Mouse (Mus musculus): ENCODE measurements around the gene Arl3. TPM values are rescaled to one million over a fixed set of nuclear protein-coding genes. Genes with fewer than 3 reads are reported as not detected.

The Arl3 gene
- total RNA-seq, 2 experiments from 2014 or later: 32.8 to 33.6 TPM

DNA sequence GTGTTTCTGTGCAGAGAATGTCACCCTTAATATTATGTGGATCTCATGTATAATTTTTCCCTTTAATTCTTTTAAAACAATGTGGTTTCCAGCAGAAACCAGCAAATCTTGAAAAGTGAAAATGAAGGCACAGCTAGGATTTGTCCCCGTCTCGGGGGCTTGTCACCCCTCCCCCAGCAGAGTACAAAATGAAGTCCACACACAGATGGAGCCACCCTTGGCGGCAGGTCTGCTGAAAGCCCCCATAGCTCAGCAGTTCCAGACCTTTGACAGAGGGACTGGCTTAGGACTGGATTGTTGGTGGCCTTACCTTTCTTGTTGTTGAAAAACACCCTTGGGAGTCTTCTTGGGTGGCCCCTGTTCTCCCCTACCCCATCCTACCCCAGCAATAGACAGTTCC lies 91.6 kb downstream of the Arl3 start:
- no peak for DNase-seq
- intact Hi-C loops (cut with DNase I): no loop called here

Other genes with a start within 250 kb of the Arl3 start
- gene Psd, start 246.0 kb downstream of the Arl3 start, total RNA-seq (2021): 1 to 10 TPM; 2.2 to 2.9 TPM
- 1 to 10 TPM; 6.5 to 6.8 TPM for gene Fbxl15, start 245.0 kb downstream of the Arl3 start, total RNA-seq (2021)
- 100 to 1,000 TPM in 1 of 2 experiments, 10 to 100 TPM in 1; 99.6 to 107 TPM for gene Cuedc2, start 234.5 kb downstream of the Arl3 start, total RNA-seq (2021)
- 1 to 10 TPM; 3.4 to 4.6 TPM for gene Mfsd13a, start 232.1 kb downstream of the Arl3 start, total RNA-seq (2021)
- gene 2310034G01Rik, start 222.9 kb downstream of the Arl3 start, total RNA-seq (2021): under 1 TPM; 0.19 to 0.20 TPM
- gene Actr1a, start 177.4 kb downstream of the Arl3 start, total RNA-seq (2021): 100 to 1,000 TPM; 122 to 124 TPM
- 10 to 100 TPM; 18.0 to 18.7 TPM for gene Sufu, start 176.3 kb downstream of the Arl3 start, total RNA-seq (2021)
- 10 to 100 TPM; 49.9 to 50.6 TPM for gene Trim8, start 71.5 kb downstream of the Arl3 start, total RNA-seq (2021)
- gene Sfxn2, start 167 bp upstream of the Arl3 start, total RNA-seq (2021): 1 to 10 TPM; 3.0 to 3.8 TPM
- 10 to 100 TPM; 65.0 to 75.0 TPM for gene Wbp1l, start 25.9 kb upstream of the Arl3 start, total RNA-seq (2021)
- gene Cyp17a1, start 100.0 kb upstream of the Arl3 start, total RNA-seq (2021): not detected
- gene Borcs7, start 116.7 kb upstream of the Arl3 start, total RNA-seq (2021): 10 to 100 TPM; 11.7 to 13.6 TPM
- gene As3mt, start 134.3 kb upstream of the Arl3 start, total RNA-seq (2021): 10 to 100 TPM; 61.4 to 69.0 TPM
- gene Cnnm2, start 188.4 kb upstream of the Arl3 start, total RNA-seq (2021): 1 to 10 TPM; 6.6 to 7.7 TPM

Data from heart, postnatal 10 days (tissue).